Mouse (Mus musculus) testis, adult 2 months (tissue): ENCODE measurements around the gene Cdh18. TPM values are rescaled to one million over a fixed set of nuclear protein-coding genes. Genes with fewer than 3 reads are reported as not detected.

Source experiments
- H3K27ac ChIP-seq: fragments of 200-500 bp; 2 replicates; pipeline ENCODE4 v1.5.1; 2012; ENCODE audit warnings: low read depth, low read length; ENCODE audit not compliant: control insufficient read depth, insufficient read depth
- H3K27me3 ChIP-seq: fragments of 200-500 bp; 2 replicates; pipeline ENCODE4 v1.6.1; 2012; ENCODE audit warnings: mild to moderate bottlenecking, low read length, moderate library complexity; ENCODE audit not compliant: control insufficient read depth, insufficient read depth
- H3K36me3 ChIP-seq: fragments of 200-500 bp; 2 replicates; pipeline ENCODE4 v1.6.1; 2012; ENCODE audit warnings: mild to moderate bottlenecking, low read length; ENCODE audit not compliant: control insufficient read depth, insufficient read depth
- H3K4me1 ChIP-seq: fragments of 200-500 bp; 2 replicates; pipeline ENCODE4 v1.6.1; 2012; ENCODE audit warnings: low read length; ENCODE audit not compliant: control insufficient read depth, insufficient read depth
- H3K4me3 ChIP-seq: fragments of 200-500 bp; 2 replicates; pipeline ENCODE4 v1.5.1; 2012; ENCODE audit warnings: low read depth, mild to moderate bottlenecking, low read length, moderate library complexity, mixed read lengths; ENCODE audit not compliant: control insufficient read depth
- CTCF ChIP-seq: fragments of 200-500 bp; IDR thresholded peaks from 2 replicates; pipeline ENCODE4 v1.5.1; 2012; ENCODE audit warnings: low read depth, mild to moderate bottlenecking, inconsistent platforms, low read length, moderate library complexity; ENCODE audit not compliant: control insufficient read depth, insufficient read depth, insufficient replicate concordance
- POLR2A ChIP-seq: fragments of 200-500 bp; IDR thresholded peaks from 2 replicates; pipeline ENCODE4 v1.6.1; 2012; ENCODE audit warnings: low read depth, mild to moderate bottlenecking, inconsistent platforms, low read length, moderate library complexity; ENCODE audit not compliant: control insufficient read depth
- polyA plus RNA-seq: library from polyadenylated mRNA; depleted of rRNA; stranded (reverse); fragments of >200 nt; gene quantifications from 2 replicates; pipeline ENCODE4 v1.2.3, GENCODE M21; 2012

Cdh18 gene
- polyA plus RNA-seq, 1 experiment = 1.5 TPM

DNA sequence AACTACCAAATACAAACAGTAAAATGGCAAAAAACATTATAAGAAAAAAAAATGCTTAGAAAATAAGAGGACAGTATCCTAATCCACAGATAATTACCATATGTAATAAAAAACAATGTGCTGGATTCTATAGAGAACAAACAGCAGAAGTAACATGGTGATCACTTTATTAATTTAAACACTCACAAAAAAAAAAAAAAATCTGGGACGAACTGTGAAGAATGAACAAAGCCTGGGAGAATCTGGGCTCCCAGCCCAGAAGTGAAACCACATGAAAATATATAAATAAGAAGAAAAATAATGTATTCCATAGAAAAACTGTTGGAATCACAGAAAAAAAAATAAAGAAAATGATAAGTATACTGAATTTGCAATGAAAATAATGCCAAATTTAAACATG, 288.4 kb downstream of the Cdh18 start:
- Histone ChIP-seq H3K4me3 (no peak overlapping the region), H3K4me1 (no peaks in the 10 kb centered on the region), H3K36me3 (no peaks in the 10 kb centered on the region), H3K27me3 (no peaks in the 10 kb centered on the region), H3K27ac (no peak overlapping the region)
- TF ChIP-seq POLR2A (no peak), CTCF (no peak)

DNA sequence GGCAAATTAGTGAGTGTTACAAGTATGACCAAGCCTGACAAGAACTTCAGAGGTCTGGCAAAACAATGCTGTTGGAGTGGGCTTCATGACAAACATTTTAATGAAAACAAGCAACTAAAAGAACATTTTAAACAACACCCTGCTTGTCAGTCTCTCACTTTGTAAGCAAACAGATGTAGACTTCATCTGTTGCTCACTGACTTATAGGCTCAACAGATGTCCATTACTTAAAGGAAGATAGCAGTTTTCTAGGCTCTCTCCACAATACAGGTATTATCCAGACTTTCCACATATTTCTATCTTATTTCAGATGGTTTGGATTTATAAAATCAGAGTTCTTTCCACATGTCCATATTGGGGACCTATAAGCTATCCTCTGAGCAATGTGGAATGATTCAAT, 308.9 kb downstream of the Cdh18 start:
- Histone ChIP-seq H3K36me3 (no peaks in the 10 kb centered on the region), H3K4me1 (no peaks in the 10 kb centered on the region), H3K27ac (no peak overlapping the region), H3K4me3 (no peak overlapping the region), H3K27me3 (no peaks in the 10 kb centered on the region)
- TF ChIP-seq POLR2A (no peak), CTCF (no peak)

DNA sequence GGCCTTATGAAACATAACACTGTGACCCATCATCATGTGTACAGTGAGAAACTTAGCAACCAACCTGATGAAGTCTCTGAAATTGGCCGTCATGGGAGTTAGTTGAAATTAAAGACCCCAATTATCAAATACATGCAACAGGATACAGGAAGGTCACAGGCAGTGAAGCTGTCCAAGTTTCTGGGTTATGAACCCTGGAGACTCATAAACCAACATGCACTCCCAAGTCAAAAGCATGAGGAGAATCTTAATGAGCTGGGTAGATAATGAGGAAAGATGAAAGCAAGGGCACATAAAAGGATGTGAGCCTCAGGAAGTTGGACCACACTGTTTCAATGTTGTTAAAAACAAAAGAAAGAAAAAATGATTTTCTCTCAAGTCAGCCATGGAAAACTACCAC, 321.9 kb downstream of the Cdh18 start:
- Histone ChIP-seq H3K27ac (no peak overlapping the region), H3K27me3 (no peaks in the 10 kb centered on the region), H3K4me1 (no peaks in the 10 kb centered on the region), H3K36me3 (no peaks in the 10 kb centered on the region), H3K4me3 (no peak overlapping the region)
- TF ChIP-seq CTCF (no peak), POLR2A (no peak)

DNA sequence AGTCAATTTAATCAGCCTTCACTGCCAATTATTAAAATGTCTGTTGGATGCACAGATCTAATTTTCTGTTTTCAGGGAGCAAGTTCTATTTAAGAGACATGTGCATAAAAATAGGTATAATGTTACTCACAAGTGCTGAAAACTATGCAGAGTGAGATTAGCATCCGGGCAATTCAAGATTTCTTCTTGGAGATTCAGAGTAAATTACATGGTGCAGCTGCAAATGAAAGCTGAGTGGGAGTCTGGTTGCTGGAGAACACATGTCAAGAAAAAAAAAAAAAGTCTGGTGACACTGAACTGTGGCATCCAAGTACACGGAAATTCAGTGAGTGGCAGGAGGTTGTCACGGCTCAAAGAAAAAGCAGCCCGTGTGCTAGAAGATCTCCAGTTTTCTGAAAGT, 348.9 kb downstream of the Cdh18 start:
- Histone ChIP-seq H3K36me3 (no peaks in the 10 kb centered on the region), H3K27me3 (no peaks in the 10 kb centered on the region), H3K4me3 (no peak overlapping the region), H3K4me1 (no peaks in the 10 kb centered on the region), H3K27ac (no peak overlapping the region)
- no peak for TF ChIP-seq CTCF

DNA sequence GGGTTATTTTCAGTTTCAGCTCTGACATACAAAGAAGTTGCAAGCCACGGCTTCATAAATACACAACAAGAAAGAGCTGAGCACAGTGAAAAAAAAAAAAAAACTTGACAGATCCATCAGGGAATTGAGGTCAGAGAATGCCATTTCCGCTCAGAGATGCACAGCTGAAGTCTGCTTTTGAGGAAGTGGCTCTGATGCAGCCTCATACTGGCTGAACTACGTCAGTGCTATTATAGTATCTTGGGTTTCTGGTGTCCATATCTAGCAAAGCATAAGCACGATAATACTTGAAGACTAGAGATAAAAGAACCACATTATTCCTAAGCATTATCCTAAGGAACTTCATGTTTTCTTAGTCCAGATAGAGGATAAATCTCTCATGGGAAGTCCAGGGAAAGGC, 349.4 kb downstream of the Cdh18 start:
- TF ChIP-seq CTCF = no peak
- no peak for TF ChIP-seq POLR2A
- H3K36me3 ChIP-seq = no peaks in the 10 kb centered on the region
- no peaks in the 10 kb centered on the region for H3K4me1 ChIP-seq
- H3K27me3 ChIP-seq = no peaks in the 10 kb centered on the region
- H3K27ac ChIP-seq = no peak overlapping the region
- H3K4me3 ChIP-seq = no peak overlapping the region

DNA sequence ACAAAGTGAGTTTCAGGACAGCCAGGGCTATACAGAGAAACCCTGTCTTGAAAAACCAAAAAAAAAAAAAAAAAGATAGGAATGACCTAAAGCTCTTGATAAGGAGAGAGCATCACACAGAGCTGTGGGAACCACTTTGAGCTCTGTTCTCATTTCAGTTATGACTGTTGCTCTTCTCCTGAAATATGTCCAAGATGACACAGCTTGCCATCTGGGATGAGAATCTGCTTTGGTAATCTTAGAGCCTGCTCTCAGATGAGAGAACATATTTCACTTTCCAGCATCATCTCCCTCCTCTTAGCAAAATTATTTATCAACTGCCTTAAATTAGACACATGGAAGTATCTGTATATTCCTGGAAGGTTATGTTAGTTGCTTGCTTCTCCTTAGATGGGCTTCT, 365.6 kb downstream of the Cdh18 start:
- Histone ChIP-seq H3K27ac (no peak overlapping the region), H3K36me3 (no peaks in the 10 kb centered on the region), H3K27me3 (no peaks in the 10 kb centered on the region), H3K4me3 (no peak overlapping the region), H3K4me1 (no peaks in the 10 kb centered on the region)
- TF ChIP-seq POLR2A (no peak), CTCF (no peak)

DNA sequence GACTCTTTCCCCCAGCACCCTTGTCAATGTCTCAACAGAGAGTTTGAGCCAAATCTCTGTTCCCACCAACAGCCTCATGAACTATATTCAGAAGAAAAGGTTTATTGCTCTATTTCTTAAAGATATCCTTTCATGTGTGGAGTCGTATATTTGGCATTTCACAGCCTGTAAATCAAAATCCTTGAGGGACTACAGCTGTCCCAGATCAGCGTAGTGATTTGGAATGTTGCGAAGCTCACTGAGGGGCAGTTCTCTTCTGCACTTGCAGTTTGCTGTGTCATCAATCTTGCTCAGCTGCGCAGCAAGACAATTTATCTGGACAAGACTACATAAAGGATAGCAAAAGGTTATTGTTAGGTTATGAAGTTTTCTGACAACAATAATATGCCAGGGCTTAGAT, 385.5 kb downstream of the Cdh18 start:
- no peak overlapping the region for H3K27ac ChIP-seq
- H3K27me3 ChIP-seq = no peaks in the 10 kb centered on the region
- no peak overlapping the region for H3K4me3 ChIP-seq
- H3K4me1 ChIP-seq = no peaks in the 10 kb centered on the region
- H3K36me3 ChIP-seq = no peaks in the 10 kb centered on the region
- TF ChIP-seq POLR2A (no peak), CTCF (no peak)

DNA sequence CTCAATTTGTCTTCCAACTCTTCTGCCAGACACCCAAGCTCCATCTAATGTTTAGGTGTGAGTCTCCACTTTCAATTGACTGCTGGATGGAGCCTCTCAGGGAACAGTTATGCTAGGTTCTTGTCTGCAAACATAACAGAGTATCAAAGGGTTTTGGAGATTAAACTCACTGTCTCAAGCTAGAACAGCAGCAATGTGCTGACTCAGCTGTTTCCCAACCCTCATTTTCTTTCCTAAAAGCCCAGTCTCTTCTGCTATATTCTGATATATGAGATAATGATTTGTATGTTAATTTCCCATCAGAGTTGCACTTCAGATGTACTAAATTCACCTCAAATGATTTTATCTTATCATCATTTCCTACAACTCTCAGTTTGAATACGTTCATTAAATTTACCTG, 398.4 kb downstream of the Cdh18 start:
- Histone ChIP-seq H3K27ac (no peak overlapping the region), H3K36me3 (no peaks in the 10 kb centered on the region), H3K27me3 (no peaks in the 10 kb centered on the region), H3K4me1 (no peaks in the 10 kb centered on the region), H3K4me3 (no peak overlapping the region)
- TF ChIP-seq POLR2A (no peak), CTCF (no peak)
